Mouse (Mus musculus): ENCODE results near the gene Nfia.

The Nfia gene

DNA sequence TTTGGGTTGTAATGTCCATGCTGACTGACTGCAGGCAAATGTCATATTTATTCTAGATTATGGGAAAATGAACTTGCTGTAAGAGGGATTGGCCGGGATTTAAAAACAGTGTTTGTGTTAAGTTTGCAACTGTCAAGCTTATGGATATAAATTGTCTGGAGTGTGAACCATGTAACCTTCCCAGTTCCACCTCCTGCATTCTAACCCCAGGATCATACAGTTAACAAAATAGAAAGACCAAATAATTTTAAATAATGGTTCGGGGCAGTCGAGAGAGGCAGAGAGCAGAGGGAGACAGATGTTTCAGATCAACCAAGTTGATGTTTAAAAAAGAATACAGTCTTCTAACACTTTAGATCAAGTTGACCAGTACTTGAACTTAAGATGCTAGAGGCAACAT lies 290.7 kb downstream of the Nfia start:
- DNase-seq (ENCODE audit: low spot score): no peak

DNA sequence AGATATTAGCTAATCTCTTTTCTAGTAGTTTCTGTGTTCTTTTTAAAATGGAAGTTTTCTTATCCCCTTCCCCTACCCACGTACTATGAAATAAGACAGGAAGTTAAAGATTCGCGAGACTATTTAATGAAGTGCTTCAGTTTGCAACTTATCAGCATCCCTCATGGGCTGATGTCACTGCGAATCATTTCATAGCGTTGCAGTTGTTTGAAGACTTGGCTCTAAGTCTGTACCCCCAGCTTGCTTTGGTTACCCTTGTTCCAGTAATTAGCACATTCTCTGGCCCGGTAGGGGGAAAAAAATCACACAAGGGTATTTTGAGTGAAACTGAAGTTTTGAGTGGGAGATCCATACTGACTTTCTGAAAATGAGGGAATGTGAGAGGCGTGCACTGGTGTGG lies 303.6 kb downstream of the Nfia start:
- DNase-seq (ENCODE audit: low spot score): no peak

DNA sequence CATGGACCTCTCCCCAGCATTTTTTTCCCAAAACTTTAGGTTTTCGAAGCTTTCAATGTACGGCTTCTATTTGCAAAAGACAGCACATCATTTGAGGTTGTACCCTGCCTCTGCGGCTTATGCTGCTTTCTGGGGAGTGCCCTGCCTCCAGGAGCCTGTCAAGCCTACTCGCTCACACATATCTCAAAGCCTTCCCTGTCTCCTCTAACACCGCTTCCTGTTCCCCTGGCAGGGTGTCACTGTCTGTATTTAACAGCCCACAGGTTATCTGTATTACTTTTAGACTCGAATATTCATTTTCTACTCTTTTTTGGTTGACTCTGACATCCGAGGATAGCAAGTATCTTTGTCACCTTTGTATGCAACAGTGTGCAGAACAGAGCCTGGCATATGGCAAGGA lies 304.1 kb downstream of the Nfia start:
- DNase-seq (ENCODE audit: low spot score): no peak

DNA sequence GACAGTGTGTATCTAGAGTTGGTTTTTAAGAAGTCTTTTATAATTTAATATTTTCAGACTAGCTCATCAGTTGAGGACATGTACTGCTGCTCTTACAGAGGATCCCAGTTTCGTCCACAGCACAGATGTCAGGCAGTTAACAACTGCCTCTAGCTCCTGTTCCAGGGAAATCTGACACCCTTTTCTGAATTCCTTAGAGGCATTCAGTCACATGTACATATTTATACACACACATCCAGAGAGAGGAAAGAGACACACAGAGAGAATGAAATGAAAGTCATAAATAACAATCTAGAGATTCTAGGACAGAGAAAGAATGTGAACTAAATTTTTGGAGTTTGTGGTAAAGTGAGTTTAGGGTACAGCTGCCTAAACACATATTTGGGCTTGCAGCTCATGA lies 308.1 kb downstream of the Nfia start:
- no peak for DNase-seq (ENCODE audit: low spot score)

DNA sequence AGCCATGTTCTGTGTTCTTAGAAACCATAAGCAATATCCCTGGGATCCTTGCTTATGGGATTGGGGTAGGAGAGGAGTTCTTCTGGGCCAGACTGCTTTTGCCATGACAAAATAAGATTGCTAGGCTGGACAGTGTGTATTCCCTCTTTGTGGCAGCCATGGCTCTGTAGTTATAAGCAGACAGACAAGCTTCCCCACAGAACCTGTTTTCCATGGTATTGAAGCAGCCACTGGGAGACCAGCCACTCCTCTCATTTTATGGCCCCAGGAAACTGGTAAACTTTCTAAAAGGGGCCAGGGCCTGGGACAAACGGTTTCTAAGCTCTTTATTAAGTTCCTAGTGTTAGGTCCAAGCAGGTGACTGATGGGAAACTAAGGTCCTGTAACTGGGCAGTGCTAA lies 309.4 kb downstream of the Nfia start:
- DNase-seq (ENCODE audit: low spot score): no peak

DNA sequence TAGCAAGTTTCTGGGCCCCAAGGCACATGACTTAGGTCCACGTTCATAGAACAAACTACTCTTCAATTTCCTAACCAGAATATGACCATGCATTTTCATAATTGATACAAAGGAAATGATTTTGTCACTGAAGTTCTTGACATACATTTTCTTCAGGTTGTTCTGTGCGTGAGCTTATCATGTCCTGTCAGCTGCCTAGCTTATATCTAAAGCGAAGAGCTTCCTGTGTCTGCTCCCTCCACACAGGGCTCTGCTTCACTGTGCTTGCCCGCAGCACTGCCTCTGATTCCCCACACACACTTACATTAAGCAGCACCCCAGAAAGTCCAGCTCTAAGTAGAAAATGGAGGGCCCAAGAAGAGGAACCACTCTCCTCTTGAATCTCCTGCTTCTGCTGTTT lies 310.0 kb downstream of the Nfia start:
- DNase-seq (ENCODE audit: low spot score): no peak

DNA sequence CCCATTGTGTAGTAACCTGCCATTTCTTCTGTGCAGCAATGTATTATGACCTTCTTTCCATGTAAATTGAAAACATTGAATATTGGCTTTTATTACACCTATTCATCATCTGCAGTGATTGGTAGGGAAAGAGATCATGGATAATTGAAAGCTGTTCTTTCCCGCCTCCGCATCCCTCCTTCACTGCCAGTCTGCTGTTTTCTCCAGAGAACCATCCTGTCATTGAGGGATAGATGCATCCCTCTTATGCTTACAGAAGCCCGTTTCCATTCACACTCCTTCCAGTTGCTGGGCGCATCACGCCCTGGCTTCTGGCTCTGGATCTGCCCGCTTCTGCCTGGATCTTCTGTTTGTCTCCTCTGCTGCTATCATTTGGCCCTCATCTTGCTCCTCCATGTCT lies 312.5 kb downstream of the Nfia start:
- no peak for DNase-seq (ENCODE audit: low spot score)

DNA sequence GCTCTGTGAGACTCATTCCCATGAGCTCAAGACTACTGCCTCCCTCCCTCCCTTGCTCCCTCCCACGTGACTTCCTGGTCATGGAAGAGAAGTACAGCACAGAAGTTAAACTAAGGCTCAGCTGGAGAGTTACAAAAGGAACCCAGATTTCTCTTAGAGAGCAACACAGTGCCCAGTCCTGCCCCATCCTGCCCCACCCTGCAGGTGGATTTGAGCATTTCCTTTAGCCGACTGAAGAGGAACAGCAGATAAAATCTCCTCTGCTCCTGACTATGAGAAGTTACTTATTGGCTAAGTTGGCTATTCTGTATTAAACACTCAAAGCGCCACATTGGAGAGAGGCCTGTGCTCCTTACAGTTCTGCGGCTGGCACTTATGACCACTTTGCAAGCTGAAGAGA lies 314.4 kb downstream of the Nfia start:
- DNase-seq (ENCODE audit: low spot score): no peak

DNA sequence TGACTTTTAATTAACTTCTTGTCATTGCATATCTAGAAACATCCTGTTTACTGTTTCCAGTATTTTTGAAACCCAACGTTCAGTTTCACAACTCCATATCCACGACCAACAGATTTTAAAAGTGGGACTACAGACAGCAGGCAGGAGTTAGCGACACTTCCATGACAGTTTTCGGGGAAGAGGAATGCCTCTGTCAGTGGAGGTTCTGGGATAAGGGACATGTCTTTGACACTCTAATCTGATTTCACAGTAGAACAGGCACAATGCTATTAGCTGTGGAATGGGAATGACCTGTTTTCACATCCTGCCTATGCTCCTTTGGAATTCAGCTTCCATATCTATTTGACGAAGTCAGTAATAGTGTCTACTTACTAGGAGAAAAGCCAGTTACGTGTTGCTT lies 317.5 kb downstream of the Nfia start:
- no peak for DNase-seq (ENCODE audit: low spot score)

DNA sequence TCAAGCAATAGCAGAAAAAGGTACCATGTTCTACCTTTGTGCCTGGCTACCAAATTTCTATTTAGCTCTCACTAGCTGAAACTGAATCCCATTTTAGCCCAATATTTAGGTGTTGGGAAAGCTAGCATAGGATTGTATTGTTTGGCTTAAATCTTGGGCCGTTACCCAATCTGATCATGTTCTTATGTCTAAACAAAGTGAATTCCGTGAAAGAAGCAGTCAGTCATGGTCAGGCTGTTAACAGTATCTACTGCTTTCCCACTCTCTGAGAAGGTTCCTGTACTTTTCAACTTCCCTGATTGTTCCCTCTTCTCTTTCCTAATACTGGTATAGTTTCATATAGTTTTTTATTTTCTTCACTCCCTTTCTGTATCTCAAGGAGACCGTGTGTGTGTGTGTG lies 318.1 kb downstream of the Nfia start:
- no peak for DNase-seq (ENCODE audit: low spot score)

DNA sequence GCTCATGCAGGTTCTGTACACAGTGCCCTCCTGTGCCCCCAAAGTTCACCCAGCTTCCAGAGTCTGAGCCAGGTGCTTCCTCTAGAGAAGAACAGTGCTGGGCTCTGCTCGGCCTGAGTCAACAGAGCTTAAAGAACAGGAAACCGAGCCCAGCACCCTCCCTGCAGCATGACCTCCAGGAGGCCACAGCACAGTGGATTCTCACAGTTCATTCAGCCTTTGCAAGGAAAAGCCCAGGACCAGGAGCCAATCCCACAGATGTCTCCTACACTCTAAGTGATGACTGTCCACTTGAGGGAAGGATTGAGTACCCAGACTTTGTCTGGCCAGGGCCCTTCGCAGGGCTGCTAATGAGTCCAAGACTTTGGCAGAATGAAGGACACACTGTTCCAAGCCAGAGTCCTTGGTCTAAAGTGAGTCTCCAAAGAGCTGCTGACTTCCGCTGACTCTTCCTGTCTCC lies 318.9 kb downstream of the Nfia start:
- no peak for DNase-seq (ENCODE audit: low spot score)

DNA sequence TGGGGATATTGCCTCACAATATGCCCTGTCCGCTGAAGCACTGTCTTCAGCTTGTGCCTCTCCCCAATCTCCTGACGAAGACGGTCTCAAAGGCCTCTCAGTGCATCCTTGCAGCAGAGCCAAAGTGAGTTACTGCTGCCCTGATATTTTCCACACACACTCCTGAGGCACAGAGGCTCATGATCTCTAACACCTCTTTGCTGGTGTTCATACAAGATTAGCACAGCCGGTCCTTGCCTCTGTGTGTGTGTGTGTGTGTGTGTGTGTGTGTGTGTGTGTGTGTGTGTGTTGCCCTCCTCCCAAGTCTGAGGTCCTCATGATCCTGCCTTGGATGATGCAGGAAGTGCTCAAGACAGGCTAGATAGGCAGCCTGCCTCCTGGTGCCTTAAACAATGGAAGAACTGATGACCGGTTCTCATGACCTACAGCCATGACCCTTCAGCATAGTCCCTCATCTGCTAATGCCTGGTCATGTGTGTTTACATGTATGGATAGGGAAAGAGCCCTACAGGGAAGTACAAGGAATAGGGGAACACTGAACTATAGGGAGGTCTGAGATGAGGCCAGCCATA lies 319.5 kb downstream of the Nfia start:
- no peak for DNase-seq (ENCODE audit: low spot score)

DNA sequence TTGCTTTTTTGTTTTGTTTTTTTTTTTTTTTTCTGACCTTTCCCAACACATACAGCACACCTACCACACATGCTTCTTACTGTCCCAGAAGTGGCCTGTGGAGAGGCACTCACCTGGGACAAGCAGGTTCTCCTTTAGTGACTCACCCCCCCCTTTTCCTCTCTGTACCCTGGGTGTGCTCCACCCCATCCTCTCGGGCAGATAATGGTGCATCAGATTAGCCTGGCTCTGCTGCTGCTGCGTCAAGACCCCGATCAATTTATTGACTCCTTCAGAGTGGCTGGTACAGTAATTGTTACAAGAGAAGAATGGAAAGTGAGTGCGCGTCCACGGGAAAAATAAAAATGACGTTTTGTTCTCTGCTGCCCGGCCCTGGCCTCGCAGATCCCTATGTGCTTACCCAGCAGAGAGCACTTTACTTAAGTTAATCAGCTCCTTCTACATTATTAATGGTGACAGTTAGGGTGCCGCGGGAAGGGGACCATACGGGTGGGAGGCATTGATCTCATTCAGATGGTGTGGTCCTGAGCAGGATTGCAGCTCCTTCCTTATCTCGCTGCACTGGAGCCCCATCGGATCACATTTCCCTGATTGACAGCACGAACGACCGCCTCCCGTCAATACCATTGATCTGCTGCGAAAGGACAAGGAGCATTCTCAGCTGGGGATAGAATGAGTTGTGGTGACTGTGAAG lies 321.7 kb downstream of the Nfia start:
- no peak for DNase-seq (ENCODE audit: low spot score)

DNA sequence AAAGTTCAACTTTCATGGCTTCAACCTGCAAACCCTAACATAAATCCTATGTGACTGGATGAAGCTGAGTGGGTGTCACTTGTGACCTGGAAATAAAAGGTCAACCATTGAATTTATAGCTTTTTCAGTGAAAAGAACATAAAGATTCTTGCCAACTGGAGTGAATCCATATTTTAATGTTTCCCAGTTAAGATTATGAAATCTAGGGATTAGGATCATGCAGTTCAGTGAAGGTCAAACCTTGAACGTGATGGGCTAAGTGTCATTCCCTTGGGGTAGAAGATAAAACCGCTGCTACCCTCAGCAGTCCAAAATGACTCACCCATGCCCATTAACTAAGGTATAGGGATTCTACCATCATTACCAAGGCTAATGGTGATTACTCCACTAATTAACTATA lies 322.5 kb downstream of the Nfia start:
- DNase-seq (ENCODE audit: low spot score): no peak

DNA sequence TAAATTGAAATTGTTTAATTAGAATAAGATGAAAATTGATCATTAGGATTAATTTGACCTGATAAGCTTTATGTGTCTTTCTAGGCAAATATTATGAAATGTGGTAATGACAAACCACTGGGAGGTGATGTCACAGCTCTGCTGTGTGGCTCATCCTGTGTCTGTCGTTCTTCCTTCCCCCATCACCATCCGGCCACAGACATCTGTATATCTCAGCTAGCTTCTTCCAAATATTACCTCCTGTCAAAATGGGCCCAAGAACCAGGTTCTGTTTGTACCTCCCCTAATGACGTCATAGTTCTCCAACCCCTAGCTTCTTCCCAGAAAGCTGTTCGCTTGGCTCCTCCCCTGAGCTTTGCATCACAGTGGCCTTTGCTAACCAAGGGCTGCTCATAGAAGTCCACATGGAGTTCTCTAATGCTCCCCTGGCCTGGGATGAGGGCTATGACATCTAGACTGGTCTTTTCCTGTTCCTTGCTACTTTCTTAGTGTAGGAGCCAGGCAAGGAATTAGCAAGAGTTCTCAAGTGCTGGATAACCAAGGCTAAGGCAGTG lies 324.6 kb downstream of the Nfia start:
- DNase-seq (ENCODE audit: low spot score): no peak

DNA sequence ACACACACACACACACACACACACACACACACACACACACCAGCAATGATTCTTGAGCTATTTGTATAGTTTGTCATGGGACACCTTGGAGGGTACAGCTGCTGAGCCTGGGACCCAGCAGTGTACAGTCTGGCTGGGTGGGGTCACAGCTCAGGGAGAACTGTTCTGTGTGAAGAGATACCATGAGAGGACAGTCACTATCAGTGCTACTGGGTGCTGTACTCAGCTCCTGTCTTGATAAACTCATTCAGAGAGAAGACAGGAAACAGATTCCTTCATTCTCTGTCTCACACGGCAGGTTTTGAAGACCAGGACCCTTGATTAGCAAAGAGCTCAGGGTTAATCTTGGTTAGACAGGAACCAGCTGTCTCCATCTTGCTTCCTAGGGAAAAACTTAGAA lies 326.1 kb downstream of the Nfia start:
- no peak for DNase-seq (ENCODE audit: low spot score)

DNA sequence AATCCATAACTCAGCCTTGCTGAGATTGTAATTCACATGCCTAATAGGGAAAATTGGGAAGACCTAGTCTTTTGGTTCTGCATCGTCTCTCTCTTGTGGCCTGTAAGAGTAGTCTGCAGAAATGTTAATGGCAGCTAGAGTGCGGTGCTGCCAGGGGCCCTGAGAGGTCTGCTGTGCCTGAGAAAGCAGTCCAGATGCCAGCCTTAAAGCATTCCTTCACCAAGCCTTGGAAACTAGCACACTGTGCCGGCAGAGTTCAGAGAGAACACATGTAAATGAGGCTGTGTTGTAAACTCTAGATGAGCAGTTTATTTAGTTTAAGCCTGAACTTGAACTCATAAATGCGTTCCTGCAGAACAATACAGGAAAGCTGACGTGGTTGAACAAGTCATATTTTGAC lies 326.9 kb downstream of the Nfia start:
- DNase-seq (ENCODE audit: low spot score): no peak

DNA sequence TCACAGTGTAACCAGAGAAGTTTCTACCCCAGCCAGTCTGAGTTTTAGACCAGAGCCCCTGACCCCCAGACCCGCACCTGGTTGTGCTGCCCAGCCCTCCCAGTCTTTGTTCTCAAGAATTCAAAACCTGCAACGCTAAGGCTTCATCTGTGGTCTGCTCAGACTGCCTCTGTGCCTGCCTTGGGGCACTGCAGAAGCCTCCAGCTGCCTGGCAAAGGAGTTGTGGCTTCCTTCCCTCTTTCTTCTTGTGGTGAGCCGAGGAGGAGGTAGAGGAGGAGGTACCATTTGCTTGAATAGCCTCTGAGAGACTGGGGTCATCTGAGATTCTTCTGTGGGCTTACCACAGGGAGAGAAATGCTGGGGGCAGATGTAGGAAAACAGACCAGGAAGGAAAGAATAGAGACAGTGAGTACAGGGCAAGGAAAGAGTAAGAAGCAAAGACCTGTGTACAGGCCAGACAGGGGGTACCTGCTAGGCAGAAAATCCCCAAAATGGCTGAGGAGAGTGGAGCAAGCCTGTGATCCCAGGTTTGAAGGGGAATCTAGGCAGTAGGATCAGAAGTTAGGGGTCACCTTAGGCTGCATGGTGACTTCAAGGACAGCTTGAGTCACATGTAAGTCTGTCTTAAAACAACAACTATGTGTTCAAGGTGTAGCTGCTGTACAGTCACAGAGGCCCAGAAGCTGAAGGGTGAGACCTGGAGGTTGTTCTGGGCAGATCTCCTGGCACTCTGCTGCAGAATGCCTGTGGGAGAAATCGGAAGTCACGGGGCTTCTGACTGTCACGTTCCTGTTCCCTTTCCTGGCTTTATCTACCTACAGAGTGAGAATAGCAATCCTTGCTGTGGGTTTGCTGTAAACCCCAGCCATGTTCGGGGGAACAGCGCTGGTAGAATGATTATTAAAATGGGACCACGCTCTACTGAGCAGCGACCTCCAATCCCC lies 328.9 kb downstream of the Nfia start:
- no peak for DNase-seq (ENCODE audit: low spot score)

DNA sequence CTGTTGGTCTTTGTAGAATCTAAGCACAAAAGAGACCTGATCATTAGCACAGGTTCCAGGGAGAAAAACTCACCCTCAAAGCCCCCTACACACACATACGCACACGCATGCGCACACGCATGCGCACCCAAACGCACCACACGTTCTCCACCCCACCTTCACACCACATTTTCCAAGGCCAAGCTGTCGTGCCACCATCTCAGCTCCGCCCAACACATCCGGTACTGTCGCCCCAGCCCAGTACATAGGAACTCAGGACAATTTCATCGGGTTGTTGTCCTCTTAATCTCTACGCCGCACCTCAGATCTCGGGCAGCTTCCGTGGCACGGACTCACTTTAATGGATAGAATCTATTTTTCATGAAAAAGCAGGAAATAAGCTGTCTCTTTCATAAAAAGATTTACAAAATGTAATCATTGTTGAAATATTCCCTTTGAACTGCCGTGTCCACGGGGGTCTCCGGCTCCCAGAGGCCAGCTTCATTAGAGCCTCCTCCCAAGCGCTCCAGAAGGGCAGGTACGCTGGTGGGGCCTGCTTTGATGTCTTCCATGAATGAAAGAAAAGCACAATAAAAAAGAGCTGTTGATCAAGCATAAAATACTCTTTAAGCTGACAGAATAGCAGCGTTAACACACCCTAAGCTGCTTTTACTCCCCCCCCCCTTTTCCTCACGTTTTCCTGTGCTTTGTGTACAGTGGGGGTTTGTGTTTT lies 330.2 kb downstream of the Nfia start:
- no peak for DNase-seq (ENCODE audit: low spot score)

DNA sequence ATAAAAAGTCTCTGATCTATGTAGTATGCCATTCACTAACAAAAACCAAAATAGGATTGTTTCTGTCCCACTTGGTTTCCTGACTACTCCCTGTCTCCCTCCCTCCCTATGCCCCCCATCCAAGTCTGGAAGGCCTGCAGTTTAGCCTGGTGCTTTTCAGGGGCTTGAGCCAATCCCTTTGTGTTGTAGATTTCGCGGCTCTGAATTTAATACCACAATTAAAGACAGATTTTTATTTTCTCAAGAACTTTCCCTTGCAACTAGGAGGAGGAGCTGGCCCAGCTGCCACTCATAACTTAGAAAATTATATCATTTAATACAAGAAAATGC lies 330.8 kb downstream of the Nfia start:
- DNase-seq (ENCODE audit: low spot score): no peak

DNA sequence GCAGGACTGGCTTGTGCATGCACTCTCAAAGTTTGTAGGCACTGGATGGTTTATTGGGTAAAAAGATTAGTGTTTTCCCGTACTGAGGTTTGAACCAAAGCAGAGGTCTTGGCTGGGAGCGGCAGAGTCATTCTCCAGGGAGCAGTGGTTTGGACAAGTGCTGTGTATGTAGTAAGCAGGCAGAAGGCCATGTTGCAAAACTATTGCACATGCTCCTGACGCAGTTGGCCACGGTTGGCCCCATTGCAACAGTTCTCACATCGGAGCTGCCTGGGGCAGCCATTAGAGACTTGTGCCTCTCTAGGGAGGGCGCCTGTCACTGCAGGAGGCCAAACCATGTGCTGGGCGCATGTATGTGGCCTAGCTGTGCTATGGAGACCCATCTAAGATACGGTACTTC lies 331.6 kb downstream of the Nfia start:
- peak; percentile 13 for DNase-seq (ENCODE audit: low spot score)

Measured in urinary bladder, postnatal 25 days (tissue).